Mouse (Mus musculus): ENCODE data around the gene Gm20388.

The Gm20388 gene

DNA sequence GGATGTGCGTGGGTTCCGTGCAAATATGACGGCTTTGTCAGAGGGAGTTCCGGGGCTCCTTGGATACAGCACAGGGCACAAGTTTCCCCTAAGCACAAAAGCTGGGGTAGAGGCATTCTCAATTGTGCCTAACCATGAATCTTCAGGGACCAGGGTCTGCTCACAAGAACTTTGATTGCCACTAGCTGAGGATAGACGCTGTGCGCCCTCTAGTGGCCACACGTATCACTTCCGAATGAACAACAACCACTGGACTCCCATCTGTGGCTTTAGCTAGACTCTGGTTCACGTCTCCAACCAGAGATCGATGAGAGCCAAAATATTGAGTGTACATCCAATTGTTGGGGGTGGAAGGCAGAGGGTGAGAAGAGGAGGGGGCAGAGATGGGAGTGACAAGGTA is 2015.0 kb downstream of the Gm20388 start:
- in situ Hi-C loops (cut with MboI): no loop called here

- in situ Hi-C loops (cut with MboI): no loop called here
These were observed 2015.6 kb downstream of the Gm20388 start for GRCm38 (mm10) chr8:121926266-121926665.

- in situ Hi-C loops (cut with MboI): no loop called here
These were observed 2016.7 kb downstream of the Gm20388 start for GRCm38 (mm10) chr8:121927316-121927715.

DNA sequence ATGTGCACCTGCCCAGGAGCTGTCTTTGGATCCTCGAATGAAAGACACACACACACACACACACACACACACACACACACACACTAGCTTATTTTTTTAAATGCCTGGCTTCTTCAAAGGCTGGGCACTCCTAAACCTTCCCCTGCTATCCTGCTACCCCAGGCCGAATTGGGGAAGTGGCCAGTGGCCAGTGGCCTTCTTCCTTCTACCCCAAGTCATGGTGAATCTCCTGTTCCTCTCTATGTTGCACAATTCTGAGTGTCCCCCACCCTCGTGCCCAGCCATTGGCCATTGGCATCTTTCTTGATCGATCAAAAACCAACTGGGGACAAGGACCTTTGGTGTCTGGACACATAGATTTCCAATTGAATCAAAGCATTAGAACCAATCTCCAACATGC is 2019.4 kb downstream of the Gm20388 start:
- in situ Hi-C loops (cut with MboI): no loop called here

- in situ Hi-C loops (cut with MboI): no loop called here
These were observed 2020.9 kb downstream of the Gm20388 start for GRCm38 (mm10) chr8:121931571-121931970.

GRCm38 (mm10) chr8:121932026-121932667 is 2021.5 kb downstream of the Gm20388 start:
- in situ Hi-C loops (cut with MboI): no loop called here

- in situ Hi-C loops (cut with MboI): no loop called here
These were observed 2022.3 kb downstream of the Gm20388 start for GRCm38 (mm10) chr8:121932668-121933520.

- in situ Hi-C loops (cut with MboI): no loop called here
These were observed 2023.9 kb downstream of the Gm20388 start for GRCm38 (mm10) chr8:121934506-121934905.

GRCm38 (mm10) chr8:121934923-121935322 is 2024.3 kb downstream of the Gm20388 start:
- in situ Hi-C loops (cut with MboI): no loop called here

GRCm38 (mm10) chr8:121935341-121936294 is 2025.0 kb downstream of the Gm20388 start:
- in situ Hi-C loops (cut with MboI): no loop called here

DNA sequence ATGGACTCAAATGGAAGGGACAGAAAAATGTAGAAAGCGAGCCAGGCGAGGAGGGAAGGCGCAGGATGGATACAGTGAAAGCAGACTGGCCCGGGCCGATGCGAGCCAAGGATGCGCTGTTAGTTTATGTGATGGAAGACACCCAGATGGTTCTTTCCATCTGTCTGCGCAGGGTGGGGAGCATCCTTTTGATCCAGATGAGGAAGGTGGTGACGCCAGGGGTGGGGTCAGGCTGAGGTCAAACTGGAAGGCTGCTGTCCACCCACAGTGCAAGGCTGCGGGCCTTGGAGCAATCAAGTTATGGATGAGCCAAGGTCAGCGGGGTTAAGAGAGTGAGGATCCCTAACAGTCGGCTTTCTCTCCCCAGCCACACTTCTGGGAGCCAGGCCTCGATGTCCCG is 2025.8 kb downstream of the Gm20388 start:
- in situ Hi-C loops (cut with MboI): no loop called here

- in situ Hi-C loops (cut with MboI): no loop called here
These were observed 2028.1 kb downstream of the Gm20388 start for GRCm38 (mm10) chr8:121938732-121939131.

GRCm38 (mm10) chr8:121943057-121943540 is 2032.5 kb downstream of the Gm20388 start:
- in situ Hi-C loops (cut with MboI): no loop called here

- in situ Hi-C loops (cut with MboI): no loop called here
These were observed 2033.1 kb downstream of the Gm20388 start for GRCm38 (mm10) chr8:121943716-121944115.

DNA sequence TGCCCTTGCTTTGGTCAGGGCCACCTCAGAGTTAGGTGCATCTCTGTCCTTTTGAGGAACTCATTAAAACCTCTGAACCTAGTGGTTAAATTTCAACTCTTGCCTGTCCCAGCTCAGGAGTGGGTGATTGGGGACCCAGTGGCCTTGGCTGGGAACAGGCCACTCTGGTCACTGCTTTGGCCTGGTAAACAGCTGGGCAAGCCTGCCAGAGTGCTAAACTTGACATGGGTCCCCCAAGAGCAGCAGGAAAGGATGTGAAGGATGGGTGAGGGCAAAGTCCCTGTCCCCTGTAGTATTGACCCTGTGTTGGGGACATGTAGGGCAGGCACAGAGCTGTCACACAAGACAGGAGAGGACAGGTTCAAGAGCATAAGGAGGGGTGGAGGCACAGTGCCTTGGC is 2034.2 kb downstream of the Gm20388 start, which contains the start of gene Car5a:
Gene Car5a, minus strand, starts transcription at position 74 of the 400 bp plus-strand sequence.
- in situ Hi-C loops (cut with MboI): no loop called here

DNA sequence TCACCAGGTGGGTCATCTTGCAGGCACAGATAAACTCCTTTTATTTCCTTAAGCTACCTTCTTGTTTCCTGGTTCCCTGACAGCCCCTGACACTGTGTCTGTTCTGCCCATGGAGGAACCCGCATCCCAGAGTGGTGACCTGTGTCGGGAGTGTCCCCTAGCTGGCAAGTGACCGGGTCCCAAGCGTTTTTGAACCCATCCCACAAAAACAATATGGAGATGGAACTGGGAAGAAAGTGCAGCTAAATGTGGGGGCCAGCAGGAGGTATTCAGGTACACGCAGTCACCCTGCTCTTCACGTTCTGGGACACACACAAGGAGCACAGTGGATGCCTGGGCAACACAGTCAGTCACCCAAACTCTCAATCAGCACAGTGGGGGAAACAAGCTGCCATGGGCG is 2035.7 kb downstream of the Gm20388 start:
- in situ Hi-C loops (cut with MboI): no loop called here

DNA sequence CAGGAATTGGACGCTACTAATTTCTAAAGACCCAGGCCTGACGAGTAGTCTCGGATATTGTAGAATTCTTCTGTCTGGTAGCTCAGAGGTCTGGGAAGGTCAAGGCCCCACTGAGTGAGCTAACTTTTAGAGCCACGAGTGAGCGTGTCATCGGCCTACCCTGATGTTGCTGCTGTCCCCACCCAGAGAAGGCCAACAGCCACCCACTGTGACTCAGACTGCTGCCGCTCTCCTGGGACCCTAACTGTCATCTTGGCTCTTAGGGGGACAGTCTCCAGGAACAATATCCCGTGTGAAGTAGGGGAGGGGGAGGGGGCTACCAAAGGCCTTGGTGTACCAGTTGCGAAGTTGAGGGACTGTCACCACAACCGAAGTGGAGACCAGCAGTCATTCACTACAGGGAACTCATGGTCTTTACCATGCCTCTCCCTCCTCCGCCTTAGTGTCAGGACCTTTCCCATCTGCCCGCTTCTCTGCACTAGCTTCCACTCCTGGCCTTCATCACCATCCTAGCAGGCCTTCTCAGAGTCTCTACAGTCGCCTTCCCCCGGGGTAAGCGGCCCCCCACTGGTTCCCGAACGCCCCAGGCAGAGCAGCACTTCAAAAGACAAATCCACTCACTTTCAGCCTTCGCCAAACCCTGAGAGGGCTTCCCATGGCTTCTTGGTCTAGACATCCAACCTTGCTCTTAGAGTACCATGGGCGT is 2036.6 kb downstream of the Gm20388 start:
- in situ Hi-C loops (cut with MboI): no loop called here

- in situ Hi-C loops (cut with MboI): no loop called here
These were observed 2037.1 kb downstream of the Gm20388 start for GRCm38 (mm10) chr8:121947753-121948141.

- in situ Hi-C loops (cut with MboI): no loop called here
These were observed 2037.9 kb downstream of the Gm20388 start for GRCm38 (mm10) chr8:121948321-121949145.

DNA sequence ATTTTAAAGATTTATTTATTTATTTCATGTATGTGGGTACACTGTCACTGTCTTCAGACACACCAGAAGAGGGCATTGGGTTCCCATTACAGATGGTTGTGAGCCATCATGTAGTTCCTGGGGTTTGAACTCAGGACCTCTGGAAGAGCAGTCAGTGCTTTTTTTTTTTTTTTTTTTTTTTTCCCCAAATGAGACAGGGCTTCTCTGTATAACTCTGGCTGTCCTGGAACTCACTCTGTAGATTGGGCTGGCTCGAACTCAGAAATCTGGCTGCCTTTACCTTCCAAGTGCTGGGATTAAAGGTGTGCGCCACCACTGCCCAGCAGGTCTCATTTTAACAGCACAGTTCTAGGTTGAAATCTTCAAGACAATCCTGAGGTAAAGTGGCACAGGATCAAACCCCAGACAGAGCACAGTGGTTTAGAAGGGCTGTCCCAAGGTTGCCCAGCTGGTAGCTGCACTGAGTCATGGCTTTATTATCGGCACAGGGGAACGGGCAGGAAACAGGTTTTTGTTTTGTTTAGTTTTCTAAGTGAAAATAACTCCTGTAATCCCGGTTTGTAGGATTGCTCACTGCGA is 2038.7 kb downstream of the Gm20388 start, which contains the start of gene Banp:
Gene Banp, plus strand, starts transcription at position 529 of the 579 bp plus-strand sequence.
- in situ Hi-C loops (cut with MboI): no loop called here
